Mouse (Mus musculus) erythroblast, embryonic 14.5 days (primary cell): ENCODE measurements around the gene Fbxl18.

Experiments used
- GATA1 ChIP-seq: IDR thresholded peaks from 2 replicates; pipeline ENCODE4 v1.6.1; 2012; ENCODE audit warnings: low read length, inconsistent platforms, mixed read lengths
- TAL1 ChIP-seq: IDR thresholded peaks from 3 replicates; pipeline ENCODE4 v1.6.1; 2012; ENCODE audit warnings: low read length, inconsistent platforms, mixed read lengths

- TF ChIP-seq TAL1 (no peak), GATA1 (no peak)
Measured at GRCm38 (mm10) chr5:142856408-142856807, 38.8 kb downstream of the Fbxl18 start.
